Mouse (Mus musculus): ENCODE results near the gene Trpm1. TPM values are rescaled to one million over a fixed set of nuclear protein-coding genes. Genes with fewer than 3 reads are reported as not detected.

Trpm1 gene
- polyA plus RNA-seq, 1 experiment from 2014 or later = not detected

MicroRNAs within 50 kb of the gene (microRNA counts, 519-probe panel; counts per million panel counts)
- 582 counts per million, percentile 70 among the panel's probes with 10 or more counts for microRNA mmu-miR-211

Small RNA genes within 50 kb of the gene (microRNA-seq; reads per million reads assigned to microRNA genes)
- gene Mir211 (2.1 reads per million), gene Mir6416 (not detected)

Other genes starting within 250 kb of the Trpm1 start
- not detected in 2 replicates for gene E030018B13Rik, start 237.0 kb upstream of the Trpm1 start, polyA plus RNA-seq (2016; fragmentation: Nextera tagmentation; extraction: Ambion mirVana)
- 17.7 and 20.8 TPM in 2 replicates for gene Klf13, start 214.9 kb upstream of the Trpm1 start, polyA plus RNA-seq (2016; fragmentation: Nextera tagmentation; extraction: Ambion mirVana)
- 3.6 and 4.1 TPM in 2 replicates for gene Mtmr10, start 133.8 kb downstream of the Trpm1 start, polyA plus RNA-seq (2016; fragmentation: Nextera tagmentation; extraction: Ambion mirVana)
- gene Fan1, start 220.3 kb downstream of the Trpm1 start, polyA plus RNA-seq (2016; fragmentation: Nextera tagmentation; extraction: Ambion mirVana) = 3.1 TPM in 2 replicates
- 48.4 and 50.0 TPM in 2 replicates for gene Mphosph10, start 238.4 kb downstream of the Trpm1 start, polyA plus RNA-seq (2016; fragmentation: Nextera tagmentation; extraction: Ambion mirVana)
- gene Mcee, start 238.8 kb downstream of the Trpm1 start, polyA plus RNA-seq (2016; fragmentation: Nextera tagmentation; extraction: Ambion mirVana) = 37.1 and 43.1 TPM in 2 replicates

Measured in liver, embryonic 12.5 days (tissue).